Mouse (Mus musculus) heart, embryonic 14.5 days (tissue): ENCODE data around the gene Chka. TPM values are rescaled to one million over a fixed set of nuclear protein-coding genes. Genes with fewer than 3 reads are reported as not detected.

Experiments used
- ATAC-seq: fragments of 200-750 bp; cut with Nextera tagmentation; 2 replicates; pipeline ENCODE4 v1.8.0; 2017; ENCODE audit warnings: low read depth, moderate TSS enrichment; ENCODE audit not compliant: insufficient number of reproducible peaks, insufficient read depth, low FRiP score
- H3K27ac ChIP-seq, 2 experiments: fragments of 200-500 bp in 1 of 2; fragments of 300-500 bp in 1 of 2; sonication (generic) in 1 of 2; replicated peaks in 1 of 2; 2 replicates each; pipeline ENCODE4 v1.5.1; 2012 to 2014; ENCODE audit warnings: low read depth in 2 of 2, low read length in 2 of 2, control low read depth in 1 of 2, mild to moderate bottlenecking in 1 of 2, mixed read lengths in 1 of 2; ENCODE audit not compliant: control insufficient read depth in 1 of 2, insufficient read depth in 1 of 2
- H3K27me3 ChIP-seq: fragments of 300-500 bp; sonication (generic); 2 replicates; pipeline ENCODE4 v1.6.1; 2014; ENCODE audit warnings: mild to moderate bottlenecking, low read length, control low read depth; ENCODE audit not compliant: control insufficient read depth, insufficient read depth
- H3K36me3 ChIP-seq: fragments of 300-500 bp; sonication (generic); 2 replicates; pipeline ENCODE4 v1.6.1; 2014; ENCODE audit warnings: mild to moderate bottlenecking, control low read depth, low read length, mixed read lengths; ENCODE audit not compliant: control insufficient read depth, insufficient read depth
- H3K4me1 ChIP-seq, 2 experiments: fragments of 200-500 bp in 1 of 2; fragments of 300-500 bp in 1 of 2; sonication (generic) in 1 of 2; 2 replicates each; pipeline ENCODE4 v1.6.1; 2012 to 2014; ENCODE audit warnings: low read length in 2 of 2, control low read depth in 1 of 2, mixed read lengths in 1 of 2; ENCODE audit not compliant: control insufficient read depth in 2 of 2, insufficient read depth in 2 of 2
- H3K4me2 ChIP-seq: fragments of 300-500 bp; sonication (generic); 2 replicates; pipeline ENCODE4 v1.6.1; 2014; ENCODE audit warnings: mild to moderate bottlenecking, low read length
- H3K4me3 ChIP-seq, 2 experiments: fragments of 200-500 bp in 1 of 2; fragments of 300-500 bp in 1 of 2; sonication (generic) in 1 of 2; 2 replicates each; pipeline ENCODE4 v1.5.1; 2012 to 2014; ENCODE audit warnings: low read length in 2 of 2, mild to moderate bottlenecking in 2 of 2, control low read depth in 1 of 2, low read depth in 1 of 2, moderate library complexity in 1 of 2; ENCODE audit not compliant: control insufficient read depth in 1 of 2, insufficient read depth in 1 of 2
- H3K9ac ChIP-seq: fragments of 300-500 bp; sonication (generic); 2 replicates; pipeline ENCODE4 v1.6.1; 2014; ENCODE audit warnings: mild to moderate bottlenecking, low read length
- H3K9me3 ChIP-seq: fragments of 300-500 bp; sonication (generic); 2 replicates; pipeline ENCODE4 v1.6.1; 2016; ENCODE audit warnings: low read length, control low read depth; ENCODE audit not compliant: control insufficient read depth
- WGBS: fragments of 180-500 bp; shearing (Covaris S2); extraction: QIAGEN DNeasy Blood & Tissue Kit; methylation state at CpG from one replicate; pipeline ENCODE4 v1.1.7; 2014; 5-methylcytosine and 5-hydroxymethylcytosine counted together
- polyA plus RNA-seq: library from polyadenylated mRNA; unstranded; fragments of >200 nt; fragmentation: Nextera tagmentation; extraction: Ambion mirVana; gene quantifications from 2 replicates; pipeline ENCODE4 v1.2.1, GENCODE M21; 2014

The Chka gene
- polyA plus RNA-seq, 1 experiment from 2014 or later, result 25.5 TPM

GRCm38 (mm10) chr19:3927989-3928388 lies 76.4 kb downstream of the Chka start:
- H3K9me3 ChIP-seq, result no peaks in the 10 kb centered on the region
- no peak overlapping the region for H3K27ac ChIP-seq
- no peak overlapping the region for H3K4me2 ChIP-seq
- 82% methylated on average over 4 of the region's 4 CpGs for WGBS
- no peaks in the 10 kb centered on the region for H3K27me3 ChIP-seq
- no peaks in the 10 kb centered on the region for H3K36me3 ChIP-seq
- H3K4me3 ChIP-seq, result no peak overlapping the region
- ATAC-seq, result no peak
- peaks cover 30 to 32% of the 10 kb centered on the region in 2 experiments for H3K4me1 ChIP-seq
- no peak overlapping the region for H3K9ac ChIP-seq

- peak overlapping the region; percentile 69 to 78 for H3K27ac ChIP-seq
- no peak overlapping the region for H3K9ac ChIP-seq
- H3K4me1 ChIP-seq, result peaks cover 29% of the 10 kb centered on the region in 2 experiments
- no peak overlapping the region for H3K4me3 ChIP-seq
- no peak overlapping the region for H3K4me2 ChIP-seq
- H3K36me3 ChIP-seq, result no peaks in the 10 kb centered on the region
- H3K9me3 ChIP-seq, result no peaks in the 10 kb centered on the region
- no peaks in the 10 kb centered on the region for H3K27me3 ChIP-seq
- 81% methylated on average over 4 of the region's 4 CpGs for WGBS
- ATAC-seq, result no peak
Observed at GRCm38 (mm10) chr19:3928779-3929178, 77.2 kb downstream of the Chka start.

- H3K9me3 ChIP-seq, result no peaks in the 10 kb centered on the region
- ATAC-seq, result peak; percentile 78
- H3K4me2 ChIP-seq, result peak within 1 kb of the TSS; percentile 20
- H3K4me3 ChIP-seq, result no peak within 1 kb of the TSS; a peak in 1 of 4 replicates
- 44% methylated on average over 12 of the region's 12 CpGs for WGBS
- H3K27me3 ChIP-seq, result no peaks in the 10 kb centered on the region
- H3K36me3 ChIP-seq, result no peaks in the 10 kb centered on the region
- H3K9ac ChIP-seq, result 0 out of 2 replicates have a peak within 1 kb of the TSS, but pooled peaks have one; percentile 4
- peak within 1 kb of the TSS; percentile 69 to 78 for H3K27ac ChIP-seq
- peaks cover 24 to 26% of the 10 kb centered on the region in 2 experiments for H3K4me1 ChIP-seq
Observed at GRCm38 (mm10) chr19:3929211-3929941, 77.8 kb downstream of the Chka start, which contains the start of gene Aldh3b1. Gene Aldh3b1 (minus strand): TSS chr19:3929808.

GRCm38 (mm10) chr19:3930262-3931057 lies 78.9 kb downstream of the Chka start:
- Histone ChIP-seq H3K4me2 (no peak overlapping the region), H3K9ac (0 out of 2 replicates have a peak overlapping the region, but pooled peaks have one; percentile 4), H3K4me3 (no peak overlapping the region), H3K27me3 (no peaks in the 10 kb centered on the region), H3K27ac (peak overlapping the region; percentile 69 to 78), H3K9me3 (no peaks in the 10 kb centered on the region), H3K4me1 (peaks cover 26% of the 10 kb centered on the region in 2 experiments), H3K36me3 (no peaks in the 10 kb centered on the region)
- 61% methylated on average over 21 of the region's 21 CpGs for WGBS
- ATAC-seq, result no peak

GRCm38 (mm10) chr19:3931716-3932115 lies 80.1 kb downstream of the Chka start:
- H3K4me1 ChIP-seq, result peaks cover 29 to 33% of the 10 kb centered on the region in 2 experiments
- no peaks in the 10 kb centered on the region for H3K27me3 ChIP-seq
- H3K4me2 ChIP-seq, result no peak overlapping the region
- ATAC-seq, result no peak
- WGBS, result 90% methylated on average over 9 of the region's 9 CpGs
- H3K36me3 ChIP-seq, result no peaks in the 10 kb centered on the region
- H3K9me3 ChIP-seq, result no peaks in the 10 kb centered on the region
- no peak overlapping the region for H3K9ac ChIP-seq
- H3K4me3 ChIP-seq, result no peak overlapping the region
- no peak overlapping the region for H3K27ac ChIP-seq

GRCm38 (mm10) chr19:3935032-3935895 lies 83.7 kb downstream of the Chka start, which contains the start of gene Unc93b1:
Gene Unc93b1 (plus strand): TSS chr19:3935186.
- Histone ChIP-seq H3K9ac (peak within 1 kb of the TSS; percentile 73), H3K36me3 (no peaks in the 10 kb centered on the region), H3K4me2 (peak within 1 kb of the TSS; percentile 93), H3K9me3 (no peaks in the 10 kb centered on the region), H3K4me1 (peaks cover 13 to 19% of the 10 kb centered on the region in 2 experiments), H3K27me3 (no peaks in the 10 kb centered on the region), H3K4me3 (peak within 1 kb of the TSS; percentile 61 to 65), H3K27ac (0 out of 4 replicates have a peak within 1 kb of the TSS, but pooled peaks of 1 of the 2 experiments have one; percentile 33)
- 7% methylated on average over 42 of the region's 42 CpGs for WGBS
- ATAC-seq, result peak; percentile 76
